Mouse (Mus musculus) lung, adult 2 months (tissue): Measurements from ENCODE around the gene Macf1.

Experiments
- CTCF ChIP-seq: fragments of 200-500 bp; IDR thresholded peaks from 2 replicates; pipeline ENCODE4 v1.5.1; 2011; ENCODE audit warnings: mild to moderate bottlenecking, low read length, control low read depth; ENCODE audit not compliant: insufficient read depth
- POLR2A ChIP-seq: fragments of 200-500 bp; IDR thresholded peaks from 2 replicates; pipeline ENCODE4 v1.6.1; 2011; ENCODE audit warnings: low read depth, mild to moderate bottlenecking, control low read depth, low read length, borderline replicate concordance; ENCODE audit errors: extremely low read depth

- TF ChIP-seq POLR2A (no peak), CTCF (no peak)
Measured at GRCm38 (mm10) chr4:123635428-123635827, 48.7 kb downstream of the Macf1 start.
